Mouse (Mus musculus) thymus, adult 18-20 months (tissue): ENCODE measurements around the gene Psmb1.
"Not testable (repeated sequence)": the region's sequence is repeated elsewhere in the genome, so short reads cannot be mapped to it uniquely, and the experiment has no call there.

Source experiments
- DNase-seq, 2 experiments: peaks; one replicate each; pipeline ENCODE4 v3.0.0; 2022; ENCODE audit warnings: mixed read lengths in 2 of 2

Gene Psmb1

DNA sequence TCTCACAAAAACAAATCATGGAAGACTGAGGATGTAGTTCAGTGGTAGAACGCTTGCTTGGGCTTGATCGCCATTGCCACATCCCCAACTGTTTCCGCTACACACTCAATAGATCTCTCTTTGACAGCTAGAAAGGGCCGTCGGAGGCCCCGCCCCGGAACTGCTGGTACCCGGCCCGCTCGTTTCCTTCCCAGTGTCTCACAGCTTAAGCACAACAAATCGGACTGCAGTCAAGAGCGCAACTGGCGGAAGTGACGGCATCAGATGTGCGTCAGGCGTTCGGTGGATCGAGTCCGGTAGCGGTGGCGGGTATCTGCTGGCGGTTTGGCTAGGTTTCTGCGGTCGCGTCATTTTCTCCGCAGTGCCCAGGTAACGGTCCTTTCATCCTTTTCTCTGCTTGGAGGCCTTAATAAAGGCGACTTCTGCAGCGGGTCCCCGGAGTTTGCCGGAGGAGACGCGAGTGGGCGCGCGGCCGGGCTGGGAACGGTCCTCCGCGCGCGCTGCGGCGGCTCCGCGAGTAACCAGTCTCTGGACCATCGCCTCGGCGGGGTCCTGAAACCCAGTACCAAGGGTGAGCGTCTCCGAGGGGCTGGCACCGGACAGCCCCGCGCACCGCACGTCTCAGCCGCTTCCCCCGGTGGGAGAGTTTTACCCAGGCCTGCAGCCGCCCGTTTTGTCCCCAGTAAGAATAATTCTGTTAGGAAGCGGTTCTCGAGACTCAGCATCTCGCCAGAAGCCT lies at the start of gene Psmb1, which contains the start of gene Tbp:
TSS of gene Psmb1 (minus strand) at position 96 of the 739 bp plus-strand sequence.
TSS of gene Tbp (plus strand) at position 233 of the 739 bp plus-strand sequence.
- DNase-seq = peak; percentile 95 to 97

DNA sequence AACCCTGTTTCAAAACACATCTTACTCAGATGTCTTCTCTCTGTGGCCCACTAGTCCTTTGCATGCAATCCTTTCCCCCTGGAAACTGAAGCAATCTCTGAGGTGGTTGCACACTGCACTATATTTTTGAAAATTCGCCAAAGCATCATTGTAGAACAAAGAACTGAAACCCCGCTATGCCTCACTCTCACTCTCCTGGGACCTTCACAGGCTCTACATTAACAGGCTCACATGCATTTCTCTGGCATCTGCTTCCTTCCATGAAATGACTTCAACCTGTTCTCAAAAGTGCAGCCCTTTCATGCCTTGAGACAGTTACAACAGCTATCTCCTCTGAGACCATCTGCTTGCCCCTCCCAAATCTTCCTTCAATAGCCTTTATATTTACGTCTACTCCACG lies 46.9 kb upstream of the Psmb1 start:
- no peak for DNase-seq

DNA sequence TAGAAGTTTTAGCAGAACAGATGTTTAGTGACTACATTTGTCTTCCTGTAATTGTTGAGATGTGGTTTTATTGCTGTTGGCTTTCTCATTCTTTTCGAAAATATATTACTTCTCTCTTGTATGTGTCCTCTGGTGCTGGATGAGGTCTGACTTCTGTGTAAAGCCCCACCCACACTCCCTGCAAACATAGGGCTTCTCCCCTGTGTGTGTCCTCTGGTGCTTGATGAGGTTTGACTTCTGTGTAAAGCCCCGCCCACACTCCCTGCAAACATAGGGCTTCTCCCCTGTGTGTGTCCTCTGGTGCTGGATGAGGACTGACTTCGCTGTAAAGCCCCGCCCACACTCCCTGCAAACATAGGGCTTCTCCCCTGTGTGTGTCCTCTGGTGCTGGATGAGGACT lies 44.3 kb upstream of the Psmb1 start:
- not testable (repeated sequence) for DNase-seq

DNA sequence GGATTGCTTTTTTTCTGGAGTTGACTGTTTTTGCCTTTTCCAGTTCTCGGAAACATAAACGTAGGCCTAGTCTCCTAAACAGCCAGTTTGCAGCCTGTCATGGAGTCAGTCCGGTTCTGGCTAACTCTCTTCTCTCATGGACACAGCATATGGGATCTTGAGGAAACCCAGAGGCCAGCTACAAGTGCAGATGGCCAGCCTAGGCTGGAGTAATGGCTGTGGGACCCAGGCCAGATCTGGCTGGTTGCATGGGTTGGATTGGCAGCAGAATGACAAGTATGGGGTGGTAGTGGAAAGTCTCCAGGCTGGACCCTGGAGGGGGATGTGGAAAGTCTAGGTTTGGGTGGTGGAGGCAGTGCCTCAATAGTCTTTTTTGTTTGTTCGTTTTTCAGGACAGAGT lies 40.8 kb upstream of the Psmb1 start:
- DNase-seq = no peak

DNA sequence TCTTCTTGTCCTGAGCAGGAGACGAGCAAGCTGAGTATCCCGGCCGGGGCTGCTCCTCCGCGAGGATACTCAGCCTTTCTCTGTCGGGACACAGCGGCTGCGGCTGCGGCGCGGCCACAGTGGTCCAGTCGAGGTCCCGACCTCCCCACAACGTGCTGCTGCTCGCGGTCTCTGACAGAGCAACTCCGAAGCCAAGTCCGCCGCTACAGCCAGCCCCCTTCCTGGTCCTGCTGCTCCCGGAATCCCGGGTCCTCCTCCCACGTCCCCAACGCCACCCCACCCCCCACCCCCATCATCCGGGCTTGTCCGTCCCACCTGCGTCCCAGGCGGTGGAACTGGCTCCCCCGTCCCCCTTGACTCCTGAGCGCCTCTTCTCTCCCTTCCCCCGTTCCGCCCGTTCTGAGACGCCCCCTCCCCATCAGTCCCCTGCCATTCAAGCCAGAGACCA lies 36.9 kb upstream of the Psmb1 start:
- DNase-seq = no peak

DNA sequence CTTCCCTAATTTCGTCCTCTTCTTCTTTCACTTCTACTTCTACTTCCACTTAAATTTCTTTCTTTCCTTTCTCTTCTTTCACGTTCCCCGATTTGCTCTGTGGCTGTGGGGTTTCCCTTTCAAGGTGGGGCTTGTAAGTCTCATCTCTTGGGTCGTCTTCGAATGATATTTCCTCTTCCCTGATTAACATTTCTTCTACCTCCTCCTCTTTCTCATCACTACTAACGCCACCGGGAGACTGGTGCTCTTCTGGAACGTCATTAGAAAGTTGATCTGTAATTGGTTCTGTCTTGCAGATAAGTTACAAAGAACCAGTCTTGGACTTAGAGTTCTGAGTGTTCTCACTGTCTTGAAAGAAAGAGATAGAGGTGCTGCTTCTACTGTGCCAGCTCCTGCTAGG lies 36.4 kb upstream of the Psmb1 start:
- DNase-seq = no peak

DNA sequence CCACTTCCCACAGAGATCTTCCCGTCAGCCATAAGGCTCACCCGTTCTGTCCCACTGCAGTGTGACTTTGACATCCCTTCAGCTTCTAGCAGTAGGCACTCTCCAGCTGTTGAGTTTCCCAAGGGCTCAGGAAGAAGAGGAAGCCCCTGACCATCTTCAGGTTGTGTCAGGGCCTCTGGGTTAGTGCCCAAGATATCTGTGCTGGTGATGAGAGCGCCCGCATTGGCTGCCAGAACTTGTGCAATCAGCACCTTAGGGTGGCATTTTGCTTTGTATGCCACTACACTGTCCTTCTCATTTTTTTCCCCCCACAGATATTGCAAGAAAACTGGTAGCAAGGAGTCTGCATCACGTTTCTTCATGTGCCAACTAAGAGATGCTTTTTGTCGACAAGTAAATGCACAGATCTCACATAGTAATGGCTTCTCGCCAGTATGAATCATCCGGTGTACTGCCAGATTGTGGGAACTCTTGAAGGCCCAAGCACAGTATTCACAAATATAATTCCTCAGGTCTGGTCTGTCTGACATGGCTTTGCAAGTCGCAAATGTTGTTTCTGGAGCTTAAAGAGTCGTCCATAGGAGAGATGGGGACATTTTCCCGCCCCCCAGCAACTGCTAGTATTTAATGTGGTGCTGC lies 35.7 kb upstream of the Psmb1 start:
- DNase-seq = no peak

DNA sequence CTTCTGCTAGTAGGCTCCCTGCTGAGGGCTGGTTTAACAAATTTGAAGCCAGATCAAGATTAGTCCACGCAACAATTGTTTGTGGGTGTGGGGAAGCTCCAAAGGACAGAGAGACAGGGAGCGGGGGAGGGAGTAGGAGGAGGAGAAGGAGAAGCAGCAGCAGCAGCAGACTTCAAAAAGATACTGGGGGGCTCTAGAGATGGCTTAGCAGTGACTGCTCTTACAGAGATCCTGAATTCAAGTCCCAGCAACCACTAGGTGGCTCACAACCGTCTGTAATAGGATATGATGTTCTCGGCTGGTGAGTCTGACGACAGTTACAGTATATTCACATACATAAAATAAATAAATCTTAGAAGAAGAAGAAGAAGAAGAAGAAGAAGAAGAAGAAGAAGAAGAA lies 30.6 kb upstream of the Psmb1 start:
- peak; percentile 9 to 17 for DNase-seq

DNA sequence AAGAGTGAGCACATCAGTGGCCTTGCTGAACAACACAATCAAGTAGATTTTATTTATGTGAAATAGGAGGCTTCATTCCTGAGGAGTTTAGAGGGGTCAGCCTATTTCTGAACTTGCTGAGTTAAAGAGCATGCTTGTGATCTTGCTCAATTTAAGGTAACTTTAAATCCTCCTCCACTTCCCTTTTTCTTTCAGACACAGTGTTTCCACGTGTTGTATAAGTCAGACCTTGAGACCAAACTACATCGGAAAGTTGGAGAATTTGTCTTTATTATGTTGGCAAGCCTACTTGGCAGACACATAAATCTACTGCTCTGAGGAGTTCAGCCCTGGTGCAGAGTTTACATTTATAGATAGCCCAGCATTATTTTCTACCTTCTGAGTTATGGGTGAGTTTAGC lies 29.3 kb upstream of the Psmb1 start:
- no peak for DNase-seq

DNA sequence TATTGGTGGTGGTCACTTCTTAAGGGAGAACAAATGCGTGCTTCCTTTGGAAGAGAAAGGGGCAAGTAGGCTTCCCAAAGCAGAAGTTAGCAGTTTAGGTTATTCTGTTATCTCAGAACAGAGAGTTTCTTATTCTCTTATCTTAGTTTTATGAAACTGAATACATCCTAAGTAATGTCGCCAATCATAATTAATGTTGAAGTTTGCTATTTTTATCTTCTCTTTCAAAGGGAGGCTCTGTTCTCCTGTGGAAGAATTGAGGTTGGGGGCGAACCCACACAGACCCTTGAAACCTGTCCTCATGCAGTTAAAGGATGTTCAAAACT lies 28.2 kb upstream of the Psmb1 start:
- DNase-seq = no peak

DNA sequence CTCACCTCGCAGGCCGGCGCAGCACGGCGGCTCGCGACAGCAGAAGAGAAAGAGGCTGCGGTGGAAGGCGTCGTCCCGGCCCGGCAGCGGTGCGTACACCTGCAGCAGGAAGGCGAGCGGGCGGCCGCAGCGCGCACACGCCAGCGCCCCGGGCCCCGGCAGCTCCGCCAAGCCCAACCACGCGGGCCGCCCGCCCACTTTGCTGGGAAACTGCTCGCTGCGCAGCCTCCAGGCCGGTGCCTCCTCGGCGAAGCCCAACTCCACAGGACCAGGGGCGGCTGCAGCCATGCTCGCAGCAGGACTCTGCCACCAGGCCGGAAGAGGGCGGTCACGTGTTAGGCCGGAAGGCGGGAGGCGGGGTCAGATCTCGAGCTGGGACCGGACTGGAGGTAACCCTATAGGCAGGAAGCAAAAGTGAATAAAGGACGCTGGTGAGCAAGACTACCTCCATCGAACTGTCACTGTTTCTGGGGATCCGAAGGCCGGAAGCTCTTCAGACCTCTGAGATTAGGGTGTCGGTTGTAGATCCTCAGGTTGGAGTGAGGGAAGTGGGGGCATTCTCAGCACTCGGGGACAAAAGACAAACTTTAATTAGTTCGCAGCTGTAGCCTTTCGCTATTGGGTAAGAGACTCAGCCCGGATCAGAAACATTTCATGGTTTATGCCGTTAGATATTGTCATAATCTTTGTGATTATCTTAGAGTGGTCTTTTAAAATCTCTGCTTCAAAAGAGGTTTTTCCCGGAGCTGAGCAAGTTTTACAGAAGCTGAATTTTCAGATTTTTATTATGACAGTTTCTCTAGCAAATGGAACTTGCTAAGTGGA lies 27.6 kb upstream of the Psmb1 start, which contains the start of gene Pdcd2:
TSS of gene Pdcd2 (minus strand) at position 316 of the 825 bp plus-strand sequence.
- DNase-seq = peak; percentile 92 to 93

DNA sequence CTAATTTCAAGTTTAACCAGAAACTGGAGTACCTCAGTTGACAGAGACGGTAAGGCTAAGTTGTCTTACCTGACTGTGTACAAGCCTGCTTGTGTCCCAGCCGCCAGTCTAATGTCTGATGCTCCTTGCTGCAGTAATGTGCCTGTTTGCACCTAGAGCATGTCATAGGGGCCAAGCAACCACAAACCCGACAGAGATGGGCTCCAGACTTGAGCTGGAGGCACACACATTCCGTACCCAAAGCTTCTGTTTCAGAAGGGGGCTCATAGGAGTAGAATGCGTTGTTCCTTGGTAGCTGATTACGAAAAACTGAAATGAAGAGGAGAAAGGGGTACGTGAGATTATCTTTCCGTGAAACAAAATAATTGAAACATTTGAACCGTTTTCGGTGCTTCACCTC lies 26.8 kb upstream of the Psmb1 start:
- DNase-seq = no peak

DNA sequence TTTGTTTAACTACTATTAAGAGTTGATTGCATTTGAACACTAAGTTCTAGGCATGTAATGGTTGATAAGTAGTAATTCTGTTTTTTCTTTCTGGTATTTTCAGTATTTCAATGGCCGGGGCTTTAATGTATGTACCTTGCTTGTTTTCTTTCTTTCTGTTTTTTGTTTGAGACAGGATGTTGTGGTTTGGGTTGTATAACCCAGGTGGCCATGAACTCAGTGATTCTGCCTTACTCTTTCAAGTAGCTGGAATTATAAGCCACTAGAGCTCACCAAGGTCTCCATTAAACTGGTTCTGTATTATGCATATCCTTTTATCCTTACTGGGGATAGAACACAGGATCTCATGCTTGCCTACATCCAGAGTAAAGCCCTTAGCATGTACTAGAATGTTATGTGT lies 19.2 kb upstream of the Psmb1 start:
- DNase-seq = no peak

DNA sequence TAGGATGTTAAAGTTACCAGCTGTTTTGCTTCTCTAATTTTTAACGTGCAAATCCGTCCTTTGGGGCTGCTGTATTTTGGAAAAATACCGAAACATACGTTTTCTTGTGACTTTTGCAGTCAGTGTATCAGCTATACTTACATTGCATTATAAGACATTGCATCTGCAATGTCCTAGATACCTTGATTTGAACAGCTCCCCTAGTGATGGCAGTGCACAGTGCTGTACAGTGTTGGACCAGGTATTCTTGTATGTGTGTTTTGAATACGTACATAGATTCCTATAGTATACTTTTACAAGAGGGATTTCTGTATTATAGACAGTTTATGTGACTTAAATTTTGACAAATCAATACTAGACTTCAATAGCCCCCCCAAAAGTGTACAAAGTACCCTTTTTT lies 18.6 kb upstream of the Psmb1 start:
- DNase-seq = no peak

DNA sequence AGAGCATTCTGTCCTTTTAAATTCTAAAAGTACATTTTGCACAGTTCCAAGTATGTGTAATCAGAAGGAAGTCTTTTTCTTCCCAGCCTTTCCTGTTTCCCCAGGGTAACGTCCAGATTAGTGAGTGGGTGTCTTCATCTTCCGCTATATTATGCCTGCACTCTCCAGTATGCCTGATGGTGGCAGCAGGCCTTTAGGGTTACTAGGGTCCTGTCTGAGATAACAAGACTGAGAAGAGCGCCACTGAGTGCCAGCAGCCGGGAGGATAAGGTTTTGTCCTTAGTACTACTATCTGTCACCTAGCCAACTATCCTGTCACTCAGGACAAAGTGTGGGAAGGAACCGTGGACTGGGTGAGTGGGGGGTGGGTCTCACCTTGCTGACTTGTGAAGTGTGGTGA lies 18.2 kb upstream of the Psmb1 start:
- no peak for DNase-seq

DNA sequence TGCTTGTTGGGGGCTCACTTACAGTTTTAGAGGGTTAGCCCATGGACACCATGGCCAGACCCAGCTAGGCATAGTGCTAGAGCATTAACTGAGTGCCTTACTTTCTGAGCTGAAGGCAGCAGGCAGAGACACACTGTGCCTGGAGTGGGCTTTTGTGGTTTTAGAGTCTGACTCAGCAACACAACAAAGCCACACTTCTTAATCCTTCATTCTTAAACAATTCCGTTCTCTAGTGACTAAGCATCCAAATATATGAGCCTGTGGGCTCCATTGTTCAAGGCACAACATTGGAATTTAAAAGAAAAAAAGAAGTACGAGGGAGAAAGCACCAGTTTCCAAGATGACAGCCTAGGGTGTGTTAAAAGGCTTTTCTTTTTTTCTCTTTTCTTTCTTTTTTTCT lies 11.1 kb upstream of the Psmb1 start:
- DNase-seq = no peak

DNA sequence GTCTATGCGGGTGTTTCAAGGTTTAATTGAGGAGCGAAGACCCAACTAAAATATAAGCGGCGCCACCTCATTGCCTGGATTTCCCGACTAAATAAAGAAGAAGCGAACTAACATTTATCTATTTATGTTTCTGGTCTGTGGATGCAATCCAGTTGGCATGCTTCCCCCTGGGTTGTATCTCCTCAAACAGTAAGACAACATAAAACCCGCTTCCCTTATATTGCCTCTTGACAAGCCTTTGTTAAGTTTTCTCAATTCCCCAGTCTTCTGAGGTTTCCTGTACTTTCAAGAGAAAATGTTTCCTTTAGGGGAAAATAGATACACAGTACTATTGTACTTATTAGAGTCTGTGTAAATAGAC lies 818 bp downstream of the Psmb1 start:
- DNase-seq = no peak

DNA sequence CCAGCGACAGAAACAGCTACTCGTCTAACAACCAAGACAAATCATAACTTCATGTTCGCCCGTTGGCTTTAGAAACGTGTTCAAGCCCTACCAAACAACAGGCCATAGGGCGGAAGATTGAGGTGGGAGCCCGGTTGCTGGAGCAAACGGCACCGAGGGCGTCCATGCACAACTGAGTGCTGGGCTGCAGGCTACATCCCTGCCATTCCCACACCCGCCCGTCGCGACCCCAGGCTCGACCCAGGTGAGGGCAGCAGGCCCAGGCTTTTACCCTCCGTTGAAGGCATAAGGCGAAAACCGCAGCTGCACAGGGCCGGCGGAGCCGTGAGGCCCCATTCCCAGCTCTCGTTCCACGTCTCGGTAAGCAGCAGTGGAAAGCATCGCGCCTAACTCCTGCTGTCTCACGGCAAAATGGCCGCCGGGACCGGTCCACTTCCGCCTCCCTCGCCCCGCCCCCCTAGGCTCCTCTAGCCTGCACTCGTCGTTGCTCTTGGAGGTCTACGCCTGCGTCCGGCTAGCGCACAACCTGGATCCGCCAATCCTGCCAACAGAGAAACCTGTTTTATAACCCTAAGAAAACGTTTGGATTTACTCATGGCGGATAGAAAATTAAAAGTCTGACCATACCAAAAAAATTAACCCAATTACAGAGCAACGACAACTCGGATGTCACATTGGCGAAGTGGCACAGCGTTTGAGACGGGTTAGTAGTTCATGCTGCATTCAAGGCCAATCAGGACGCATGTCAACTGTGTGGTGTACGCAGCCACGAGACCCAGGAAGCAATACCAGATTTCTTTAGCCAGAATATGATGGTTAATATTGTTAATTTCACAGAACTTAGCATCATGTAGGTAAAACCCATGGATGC lies 1.4 kb downstream of the Psmb1 start:
- peak; percentile 85 to 88 for DNase-seq

DNA sequence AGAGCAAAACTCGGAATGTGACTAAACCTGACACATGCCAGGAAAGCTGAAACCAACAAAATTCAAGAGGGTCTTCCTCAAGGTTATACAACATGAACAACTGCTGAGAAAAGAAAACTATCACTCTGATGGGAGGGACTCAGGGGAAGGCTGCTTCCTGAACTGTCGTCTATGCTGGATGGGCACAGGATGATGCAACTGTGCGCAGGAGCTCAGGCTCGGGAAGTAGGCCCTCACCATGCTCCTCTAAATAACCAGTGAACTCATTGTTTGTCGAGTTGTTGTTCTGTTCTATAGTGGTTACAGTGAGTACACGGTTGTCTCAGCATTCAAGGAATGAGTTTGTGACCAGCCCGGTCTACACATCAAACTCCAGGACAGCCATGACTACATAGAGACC lies 9.0 kb downstream of the Psmb1 start:
- no peak for DNase-seq

DNA sequence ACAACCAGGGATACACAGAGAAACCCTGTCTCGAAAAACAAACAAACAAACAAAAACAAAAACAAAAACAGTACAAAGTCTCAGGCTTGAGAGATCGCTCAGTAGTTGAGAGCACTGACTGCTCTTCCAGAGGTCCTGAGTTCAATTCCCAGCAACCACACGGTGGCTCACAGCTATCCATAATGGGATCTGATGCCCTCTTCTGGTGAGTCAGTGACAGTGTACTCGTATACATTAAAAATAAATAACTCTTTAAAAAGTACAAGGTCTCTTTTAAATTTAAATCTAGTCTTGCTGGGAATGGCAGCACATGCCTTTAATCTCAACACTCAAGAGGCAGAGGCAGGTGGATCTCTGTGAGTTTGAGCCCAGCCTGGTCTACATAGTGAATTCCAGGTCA lies 26.9 kb downstream of the Psmb1 start:
- no peak for DNase-seq

DNA sequence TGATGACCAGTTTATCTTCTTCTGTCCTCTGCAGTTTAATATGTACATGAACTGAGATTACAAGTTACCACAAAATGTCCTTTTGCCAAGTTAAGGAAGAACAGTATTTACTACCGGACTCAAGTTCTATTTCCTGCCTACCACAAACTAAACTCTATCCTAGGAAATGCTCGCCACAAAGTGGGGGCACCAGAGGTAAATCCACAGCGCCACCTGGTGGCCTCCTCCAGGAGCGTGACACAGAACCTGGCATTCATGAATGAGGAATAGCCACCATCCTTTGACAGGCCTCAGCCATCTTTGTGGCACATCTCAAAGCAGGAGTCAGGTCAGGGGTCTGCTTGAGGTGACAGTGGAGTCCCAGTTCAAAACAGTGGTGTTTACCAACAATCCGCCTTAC lies 31.9 kb downstream of the Psmb1 start:
- peak; percentile 26 to 40 for DNase-seq

DNA sequence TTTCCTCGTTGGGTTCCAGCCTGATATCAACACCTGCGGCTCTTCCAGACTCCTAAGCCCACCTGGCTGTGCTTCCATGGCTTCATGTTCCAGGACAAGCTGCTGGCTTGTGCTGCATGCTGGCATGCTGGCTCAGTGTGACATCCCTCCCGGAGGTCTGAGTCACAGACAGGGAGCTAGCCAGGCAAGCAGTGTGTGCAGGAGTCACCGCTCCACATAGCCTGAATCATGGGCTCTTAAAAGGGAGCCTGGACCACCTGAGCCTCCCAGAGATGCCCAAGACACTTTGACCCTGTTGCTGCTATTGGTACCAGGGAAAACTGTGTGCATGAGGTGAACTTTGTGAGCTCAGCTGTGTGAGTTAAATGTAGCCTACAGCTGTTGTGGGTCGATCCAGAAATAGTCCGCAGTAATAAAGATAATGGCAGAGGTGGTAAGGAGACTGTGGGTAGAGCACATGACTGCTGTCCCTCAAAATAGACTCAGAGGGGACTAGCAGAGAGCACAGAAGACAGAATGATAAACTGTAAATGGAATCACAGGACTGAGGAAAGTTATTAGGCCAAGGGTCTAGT lies 37.5 kb downstream of the Psmb1 start:
- no peak for DNase-seq
